Mouse (Mus musculus): ENCODE measurements at regions not wholly inside any gene's neighbourhood (a gene's known extent, or its start where the extent isn't known, plus 50 kb on each side); places are given as distances from the start of the nearest gene placed in this dataset.

DNA sequence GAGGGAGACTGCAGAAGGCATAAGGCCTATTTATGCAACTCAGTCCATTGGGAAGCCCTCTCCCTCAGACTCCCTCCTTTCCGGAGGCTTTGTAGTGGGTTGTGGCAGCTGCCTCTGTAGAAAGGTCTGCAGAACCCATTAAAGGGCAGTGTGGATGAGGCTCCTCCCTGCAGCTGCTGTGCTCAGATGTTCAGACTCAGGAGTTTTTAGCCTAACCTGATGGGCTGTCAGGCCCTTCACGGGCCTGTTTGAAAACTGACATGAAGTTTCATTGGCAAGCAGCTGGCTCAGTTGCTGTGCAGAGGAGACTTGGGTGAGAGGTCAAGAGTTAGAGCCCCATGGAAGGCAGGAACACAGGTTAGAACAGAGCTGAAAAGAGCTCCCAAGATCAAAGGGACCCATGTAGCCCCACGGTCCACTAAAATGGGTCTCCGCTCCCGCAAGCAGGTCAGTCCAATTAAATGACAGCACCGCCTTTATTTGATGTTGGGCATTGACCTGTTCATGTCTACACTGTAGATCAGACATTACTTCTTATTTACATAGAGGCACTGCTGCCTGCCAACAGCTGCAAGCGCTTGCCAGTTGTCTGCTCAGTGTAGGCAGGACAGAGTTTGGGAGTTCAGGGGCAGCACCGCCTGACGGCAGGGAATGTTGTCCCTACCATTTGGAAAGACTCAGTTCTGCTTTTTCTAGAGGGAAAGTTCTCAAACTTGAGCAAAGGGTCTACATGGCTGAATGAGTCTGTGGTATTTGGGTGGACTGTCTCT, 53.8 kb upstream of the Usp46 start:
- no peak for DNase-seq (ENCODE audit: low spot score)

- DNase-seq (ENCODE audit: low spot score): peak; percentile 47
These were observed 58.0 kb upstream of the Usp46 start for GRCm38 (mm10) chr5:74126015-74126896.

- DNase-seq (ENCODE audit: low spot score): no peak
These were observed 59.3 kb upstream of the Usp46 start for GRCm38 (mm10) chr5:74127518-74127917.

- DNase-seq (ENCODE audit: low spot score): no peak
These were observed 61.4 kb upstream of the Usp46 start for GRCm38 (mm10) chr5:74129636-74130035.

GRCm38 (mm10) chr5:74132671-74133070, 62.4 kb upstream of the Rasl11b start:
- no peak for DNase-seq (ENCODE audit: low spot score)

DNA sequence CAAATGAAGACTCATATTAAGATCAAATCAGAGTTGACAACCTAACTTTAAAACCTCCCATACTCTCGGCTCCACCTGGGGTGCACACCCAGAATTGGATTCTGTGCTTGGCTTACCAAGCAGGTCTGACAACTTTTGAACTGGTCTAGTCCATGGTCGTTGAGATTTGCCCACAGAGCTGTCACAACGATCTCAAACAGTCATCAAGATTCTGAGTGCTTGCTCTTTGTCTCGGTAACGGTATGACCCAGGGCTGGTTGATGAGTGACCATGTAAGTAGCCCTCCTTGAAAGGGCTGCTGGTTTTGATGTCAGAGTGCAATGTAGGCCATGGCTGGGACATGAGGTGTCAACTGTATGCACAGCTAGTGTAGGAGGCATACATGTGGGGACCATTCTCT, 58.7 kb upstream of the Rasl11b start:
- DNase-seq (ENCODE audit: low spot score): no peak

- DNase-seq (ENCODE audit: low spot score): no peak
These were observed 58.1 kb upstream of the Rasl11b start for GRCm38 (mm10) chr5:74136868-74137439.

DNA sequence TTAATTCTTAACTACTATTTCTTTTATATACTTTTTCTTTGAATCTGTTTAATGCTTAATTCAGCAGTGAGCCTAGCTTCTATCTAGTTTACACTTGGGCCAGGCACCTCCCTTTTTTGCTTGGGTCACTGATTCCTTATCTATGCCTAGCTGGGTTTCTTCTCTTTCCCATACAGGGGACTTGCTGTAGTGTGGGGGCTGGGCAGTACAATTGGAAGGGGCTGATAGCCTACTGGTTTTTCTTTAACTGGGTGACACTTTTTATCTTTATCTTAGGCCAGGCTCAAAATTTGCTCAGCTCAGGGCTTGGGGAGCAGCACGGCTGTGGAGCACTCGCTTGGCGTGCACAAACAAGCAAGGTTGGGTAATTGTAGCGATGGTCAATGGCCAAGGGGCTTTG, 51.1 kb upstream of the Rasl11b start:
- DNase-seq (ENCODE audit: low spot score): no peak

DNA sequence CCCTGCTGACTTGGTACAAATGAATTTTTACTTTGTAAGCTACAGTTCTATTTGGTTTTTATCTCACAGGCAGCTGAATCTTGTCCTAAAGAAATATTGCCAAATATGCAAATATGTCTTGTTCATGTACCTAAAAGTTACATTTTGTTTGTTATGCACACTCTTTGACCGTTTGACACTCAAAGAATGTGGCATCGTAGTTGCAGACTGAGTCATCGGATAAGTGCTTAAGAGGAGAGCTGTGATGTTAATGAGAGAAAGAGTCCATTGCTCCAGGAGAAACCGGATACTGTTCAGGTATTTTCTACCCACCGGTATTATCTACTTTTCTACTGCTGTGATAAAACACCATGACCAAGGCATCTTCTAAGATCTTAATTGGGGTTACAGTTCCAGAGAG, 50.3 kb upstream of the Rasl11b start:
- no peak for DNase-seq (ENCODE audit: low spot score)
